Mouse (Mus musculus): ENCODE measurements around the gene Zfp445. TPM values are rescaled to one million over a fixed set of nuclear protein-coding genes. Genes with fewer than 3 reads are reported as not detected.
"Not testable (repeated sequence)": the region's sequence is repeated elsewhere in the genome, so short reads cannot be mapped to it uniquely, and the experiment has no call there.

Zfp445 gene
- total RNA-seq (2022) = 100 to 1,000 TPM; 132 to 160 (median 142) TPM

DNA sequence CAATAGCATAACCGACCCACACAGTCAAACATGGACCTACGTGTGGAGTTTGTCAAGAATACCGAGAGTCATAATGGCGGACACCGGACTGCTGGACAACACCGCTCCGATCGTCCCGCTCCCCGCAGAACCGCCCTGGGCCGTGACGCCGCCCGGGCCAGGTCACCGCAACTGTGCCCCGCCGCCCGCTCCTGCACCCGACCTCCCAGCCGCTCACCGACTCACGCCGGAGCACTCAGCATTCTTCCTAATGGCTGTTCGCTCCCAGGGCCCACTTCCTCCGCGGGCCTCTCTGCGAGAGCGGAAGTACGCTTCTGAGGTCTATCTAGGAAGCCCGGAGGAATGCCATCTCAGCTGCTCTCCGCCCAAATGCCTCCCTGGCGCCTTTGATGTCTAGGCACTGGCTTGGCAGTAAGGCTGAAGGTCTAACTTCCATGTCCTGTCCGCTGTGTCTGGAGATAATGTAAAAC is at the start of gene Zfp445:
Gene Zfp445 (minus strand): TSS at position 310 of the 470 bp plus-strand sequence.
- DNase-seq = peak; percentile 82

DNA sequence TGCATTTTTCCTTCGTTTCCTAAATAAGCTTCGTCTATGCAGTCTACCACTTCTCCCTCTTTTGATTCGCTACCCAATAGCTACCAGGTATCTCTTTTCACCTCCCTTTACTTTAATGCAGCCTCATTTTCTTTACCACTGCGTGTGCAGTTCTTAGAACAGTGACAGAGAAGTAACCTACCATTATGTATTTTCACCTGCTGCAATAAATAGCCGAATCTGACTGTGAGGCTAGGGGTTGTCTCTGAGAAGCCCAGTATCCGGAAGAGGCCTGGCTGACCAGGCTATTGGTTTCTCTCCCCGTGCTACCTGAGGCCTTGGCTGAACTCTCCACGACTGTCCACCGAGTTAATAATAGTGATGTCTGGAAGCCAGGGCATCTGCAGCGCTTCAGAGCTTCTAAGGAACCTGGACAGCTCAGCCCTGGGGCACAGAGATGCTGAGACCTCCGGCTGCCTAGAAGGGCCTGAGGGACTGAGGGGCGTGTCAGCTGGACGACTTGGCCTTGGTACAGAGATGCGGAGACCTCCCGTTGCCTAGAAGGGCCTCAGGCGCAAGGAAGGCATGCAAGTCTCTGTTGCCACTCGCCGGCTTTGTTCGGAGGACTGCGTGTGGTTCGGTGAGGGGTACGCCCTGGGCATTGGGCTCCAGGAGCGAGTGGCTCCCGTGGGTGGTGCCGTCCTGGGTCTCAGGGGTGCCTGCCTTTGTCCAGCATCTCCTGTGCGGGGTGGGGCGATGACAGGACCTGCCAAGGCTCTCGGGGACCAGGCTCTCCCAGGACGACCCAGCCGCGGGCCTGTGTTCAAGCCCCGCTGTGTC is 37.1 kb upstream of the Zfp445 start:
- DNase-seq = peak; percentile 41

DNA sequence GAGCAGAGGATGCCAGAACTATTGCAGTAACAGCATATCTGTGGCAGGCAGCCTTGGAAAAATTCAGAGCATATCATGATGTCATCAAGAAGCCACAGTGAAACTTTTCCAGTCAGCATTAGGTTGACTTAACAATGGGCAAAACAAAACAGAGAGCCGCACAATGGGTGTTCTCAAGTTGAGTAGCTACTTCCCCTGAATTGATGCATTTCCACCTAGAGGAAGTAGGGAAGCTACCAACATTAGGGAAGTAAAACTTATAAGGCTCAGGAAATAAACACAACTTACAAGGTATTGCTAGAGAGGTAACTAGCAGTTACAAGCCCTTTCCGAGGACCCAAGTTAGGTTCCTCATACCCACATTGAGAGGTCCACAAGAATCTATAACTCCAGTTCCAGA is 35.2 kb upstream of the Zfp445 start:
- no peak for DNase-seq

DNA sequence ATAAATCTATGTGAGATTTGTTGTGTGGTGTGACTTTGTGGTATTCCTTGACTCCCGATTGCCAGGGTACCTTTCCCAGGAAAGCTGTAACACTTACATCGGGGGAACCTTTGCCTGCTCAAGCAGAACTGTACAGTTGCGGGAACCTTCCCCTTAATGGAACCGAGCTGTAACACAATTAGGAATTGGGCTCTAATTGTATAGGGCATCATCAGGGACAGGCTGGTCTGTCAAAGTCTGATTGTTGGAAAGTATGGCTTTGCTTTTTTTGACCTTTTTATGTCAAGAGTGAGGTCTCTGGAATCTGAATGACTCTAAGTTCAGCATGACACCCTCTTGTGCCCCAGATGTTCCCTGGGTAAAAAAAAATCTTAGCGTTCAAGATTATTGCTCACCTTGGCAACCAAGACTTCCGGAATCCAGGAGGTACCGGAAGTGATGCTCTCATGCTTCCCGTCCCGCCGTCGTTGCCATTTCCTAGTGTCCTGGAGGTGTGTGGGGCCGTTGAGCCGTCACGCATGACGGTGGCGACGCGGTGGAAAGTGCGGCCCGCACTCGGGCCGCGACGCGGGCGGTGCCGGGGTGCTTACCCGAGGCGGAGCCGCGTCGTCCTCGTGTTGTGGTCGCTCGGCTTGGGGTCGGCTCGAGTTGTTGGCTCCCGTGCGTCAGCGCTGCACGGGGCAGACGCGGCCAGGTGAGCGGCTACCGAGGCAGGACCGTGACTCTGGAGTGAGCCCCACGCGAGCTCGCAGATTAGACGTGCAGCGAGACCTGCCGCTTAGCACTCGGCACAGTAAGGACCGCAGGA is 20.8 kb upstream of the Zfp445 start:
- peak; percentile 42 for DNase-seq

DNA sequence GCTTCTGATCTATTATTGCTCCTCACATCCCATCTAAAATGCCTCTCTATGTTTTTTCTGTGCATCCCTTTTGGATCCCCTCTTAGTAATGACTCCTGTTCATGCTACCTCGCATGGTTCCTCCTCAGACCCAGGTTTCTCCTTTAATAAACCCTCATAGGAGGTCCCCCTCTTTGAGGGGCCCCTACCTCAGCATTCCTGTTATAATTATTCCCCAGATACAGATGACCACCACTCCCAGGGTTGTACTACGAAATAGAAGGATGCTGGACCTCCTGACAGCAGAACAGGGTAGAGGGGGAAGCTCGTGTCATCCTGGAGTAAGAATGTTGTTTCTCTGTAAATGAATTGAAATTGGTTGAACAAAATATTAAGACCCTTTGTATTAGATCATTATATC is 19.6 kb upstream of the Zfp445 start, which contains the start of gene Zkscan7:
Gene Zkscan7 (plus strand): TSS at position 301 of the 400 bp plus-strand sequence.
- DNase-seq = no peak

DNA sequence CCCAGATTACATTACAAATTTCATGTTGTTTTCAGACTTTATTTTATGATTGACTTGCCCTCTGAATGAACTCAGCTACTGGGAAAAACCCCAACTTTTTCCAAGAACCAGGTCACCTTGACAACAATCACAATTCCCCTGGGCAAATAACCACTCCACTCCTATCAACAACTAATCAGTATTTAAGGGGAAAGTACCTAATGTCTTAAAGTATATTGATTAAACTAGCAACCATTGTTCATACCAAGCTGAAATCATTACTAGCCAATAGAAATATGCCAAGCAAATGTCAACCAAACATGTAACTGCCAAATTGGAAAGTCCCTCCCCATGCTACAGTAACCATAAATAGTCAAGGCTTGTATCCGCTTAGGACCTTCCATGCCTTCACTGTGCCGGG is 9.3 kb upstream of the Zfp445 start:
- no peak for DNase-seq

DNA sequence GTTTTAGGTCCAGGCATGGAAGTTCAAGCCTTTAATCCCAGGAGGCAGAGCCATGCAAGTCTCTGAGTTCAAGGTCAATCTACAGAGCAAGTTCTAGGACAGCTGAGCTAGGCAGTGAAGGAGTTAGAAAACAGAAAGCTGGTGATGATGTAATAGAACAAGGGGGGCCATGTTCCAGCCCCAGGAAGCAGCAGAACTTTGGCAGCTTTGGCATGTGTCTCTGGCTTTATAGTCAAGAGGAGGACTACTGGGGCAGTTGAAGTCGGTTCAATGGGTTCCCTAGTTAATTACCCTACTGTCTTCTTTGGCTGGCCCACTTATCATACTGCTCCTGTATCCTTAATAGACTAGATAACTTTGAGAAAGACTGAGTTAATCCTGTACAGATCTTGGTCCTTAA is 8.8 kb upstream of the Zfp445 start:
- DNase-seq = no peak

DNA sequence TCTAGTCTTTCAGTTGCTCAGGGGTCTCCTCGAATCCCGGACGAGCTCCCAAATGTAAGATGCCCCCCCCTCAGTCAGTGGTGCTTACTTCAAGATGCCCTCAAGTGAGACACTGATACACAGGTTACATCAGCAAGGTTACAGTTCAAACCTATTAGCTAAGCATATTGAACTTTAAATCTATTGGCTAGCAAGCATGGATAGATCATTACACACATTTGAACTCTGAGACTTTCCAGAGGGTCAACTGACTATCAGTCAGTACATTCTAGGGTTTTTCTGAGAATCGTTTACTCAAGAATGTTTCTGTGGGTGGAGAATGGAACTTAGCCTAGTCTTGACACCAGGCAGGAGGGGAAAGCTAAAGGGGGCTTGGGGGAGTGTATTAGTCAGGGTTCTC is 6.8 kb upstream of the Zfp445 start:
- no peak for DNase-seq

DNA sequence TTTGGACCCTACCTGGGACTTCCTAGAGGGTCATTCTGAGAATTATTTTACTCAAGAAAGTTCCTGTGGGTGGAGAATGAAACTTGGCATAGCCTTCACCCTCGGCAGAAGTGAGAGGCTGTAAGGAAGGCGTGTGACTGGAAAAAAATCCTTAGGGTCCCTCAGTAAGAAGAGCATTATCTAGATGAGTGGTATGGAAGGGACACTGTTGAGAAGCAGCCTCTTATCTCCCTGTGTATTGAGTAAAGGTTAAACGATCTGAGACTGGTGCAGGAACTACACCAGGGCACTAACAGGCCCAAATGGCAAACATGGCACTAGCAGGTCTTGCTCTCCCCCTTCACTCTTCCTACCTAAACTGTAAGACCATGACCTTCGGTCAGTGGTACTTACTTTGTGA is 386 bp upstream of the Zfp445 start:
- no peak for DNase-seq

DNA sequence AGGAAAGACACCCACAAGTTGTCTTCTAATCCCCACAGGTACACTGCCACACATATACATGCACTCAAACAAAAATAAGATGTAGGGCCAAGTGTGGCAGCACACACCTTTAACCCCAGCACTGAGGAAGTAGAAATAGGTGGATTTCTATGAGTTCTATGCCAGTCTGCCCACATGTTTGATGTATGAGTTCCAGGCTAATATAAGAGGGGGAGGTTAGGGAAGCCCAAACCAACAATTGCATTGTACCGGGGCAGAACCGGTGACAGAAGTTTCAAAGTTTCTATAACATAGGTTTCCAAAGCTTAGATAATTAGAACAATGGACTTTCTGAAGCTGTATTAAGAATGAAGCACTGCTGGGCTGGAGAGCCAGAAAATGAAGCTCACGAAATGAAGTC is 958 bp downstream of the Zfp445 start:
- DNase-seq = no peak

DNA sequence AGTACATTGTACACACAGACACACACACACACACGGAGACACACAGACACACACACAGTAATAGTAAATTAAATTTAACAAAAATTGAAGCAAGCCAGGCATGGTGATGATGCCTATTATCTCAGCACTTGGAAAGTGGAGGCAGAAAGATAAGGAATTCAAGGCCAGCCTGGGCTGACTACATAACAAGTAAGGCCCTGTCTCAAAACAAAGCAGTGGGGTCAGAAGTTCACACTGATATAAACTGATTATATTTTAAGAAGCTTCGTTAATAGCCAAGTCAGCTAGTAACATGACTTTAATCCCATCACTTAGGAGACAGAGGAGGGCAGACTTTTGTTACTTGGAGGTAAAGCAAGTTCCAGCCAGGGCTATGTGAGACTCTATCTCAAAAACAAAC is 2.1 kb downstream of the Zfp445 start:
- DNase-seq = no peak

DNA sequence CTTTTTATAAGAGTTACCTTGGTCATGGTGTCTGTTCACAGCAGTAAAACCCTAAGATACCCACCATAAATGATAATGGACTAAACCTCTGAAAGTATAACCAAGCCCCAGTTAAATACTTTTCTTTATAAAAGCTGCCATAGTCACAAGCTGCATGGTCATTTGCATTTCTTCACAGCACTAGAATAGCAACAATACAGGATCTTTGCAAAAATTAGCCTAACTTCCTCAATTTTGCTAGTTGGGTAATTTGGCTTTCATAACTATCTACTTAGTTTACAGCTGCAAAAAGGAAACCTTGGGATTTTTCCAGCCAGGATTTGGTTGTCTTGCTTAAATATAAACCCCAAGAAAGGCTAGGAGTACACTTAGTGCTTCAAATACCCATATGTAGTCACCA is 5.1 kb downstream of the Zfp445 start:
- DNase-seq = no peak

DNA sequence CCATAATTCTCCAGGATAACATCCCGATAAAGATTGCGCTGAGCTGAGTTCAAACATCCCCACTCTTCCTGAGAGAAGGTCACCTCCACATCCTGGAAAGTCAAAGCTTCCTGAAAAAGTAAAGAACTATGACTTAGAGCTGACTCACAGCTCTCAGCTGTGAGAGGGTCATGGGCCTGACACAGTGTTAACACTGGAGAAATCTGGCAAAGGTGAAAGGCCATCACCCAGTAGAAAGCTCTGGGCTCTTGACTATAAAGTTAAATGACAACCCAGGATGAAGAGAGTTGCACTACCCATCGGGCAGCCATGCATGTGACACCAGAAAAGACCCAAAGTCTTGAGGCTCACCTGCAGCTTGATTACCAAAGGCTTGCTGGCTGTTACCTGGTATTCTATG is 9.1 kb downstream of the Zfp445 start:
- no peak for DNase-seq

DNA sequence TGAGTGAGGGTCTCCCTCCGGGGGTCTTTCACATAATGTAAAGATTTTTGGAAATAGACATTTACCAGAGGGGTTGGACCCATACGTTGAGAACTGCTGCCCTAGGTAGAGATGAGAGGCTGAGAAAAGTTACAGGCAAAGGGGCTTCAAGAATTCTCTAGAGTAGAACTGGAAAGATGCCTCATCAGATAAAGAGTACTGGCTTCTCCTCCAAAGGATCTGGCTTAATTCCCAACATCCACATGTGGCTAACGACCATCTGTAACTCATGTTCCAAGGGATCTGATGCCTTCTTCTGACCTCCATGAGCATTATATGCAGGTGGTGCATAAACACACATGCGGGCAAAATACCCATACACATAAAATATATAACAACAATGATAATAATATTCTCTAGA is 10.2 kb downstream of the Zfp445 start:
- no peak for DNase-seq

DNA sequence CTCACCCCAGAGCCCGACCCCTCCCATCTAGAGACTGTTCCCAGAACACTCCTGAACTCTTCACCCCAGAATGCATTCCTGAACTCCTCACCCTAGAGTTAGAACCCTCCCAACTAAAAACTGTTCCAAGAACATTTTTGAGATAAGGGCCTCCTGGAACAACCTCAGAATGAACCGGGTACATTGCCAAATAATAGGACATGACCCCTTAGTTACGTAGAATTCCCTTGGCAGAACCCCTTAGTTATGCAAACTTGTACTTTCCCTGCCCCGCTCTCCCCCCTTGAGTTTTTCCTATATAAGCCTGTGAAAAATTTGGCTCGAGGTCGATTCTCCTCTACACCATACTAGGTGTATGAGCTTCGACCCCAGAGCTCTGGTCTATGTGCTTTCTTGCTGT is 10.7 kb downstream of the Zfp445 start:
- DNase-seq = not testable (repeated sequence)

DNA sequence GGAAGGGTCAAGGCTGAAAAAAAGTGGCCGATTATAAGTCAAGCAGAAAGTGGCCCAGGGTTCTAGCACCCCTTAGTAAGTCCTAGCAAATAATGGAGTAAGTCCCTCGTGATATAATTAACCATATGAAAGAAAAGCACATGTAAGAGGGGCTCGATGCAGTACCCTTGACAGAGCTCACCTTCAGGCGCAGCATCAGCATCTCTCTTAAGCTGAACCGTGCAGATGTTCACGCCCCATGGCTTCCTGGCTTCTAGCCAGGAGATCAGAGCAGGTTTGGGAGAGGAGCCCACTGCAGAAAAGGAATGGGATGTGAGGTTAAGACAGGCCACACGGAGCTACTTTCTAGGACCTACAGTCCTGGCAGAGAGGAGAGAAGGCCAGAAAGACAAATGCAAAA is 11.3 kb downstream of the Zfp445 start:
- no peak for DNase-seq

DNA sequence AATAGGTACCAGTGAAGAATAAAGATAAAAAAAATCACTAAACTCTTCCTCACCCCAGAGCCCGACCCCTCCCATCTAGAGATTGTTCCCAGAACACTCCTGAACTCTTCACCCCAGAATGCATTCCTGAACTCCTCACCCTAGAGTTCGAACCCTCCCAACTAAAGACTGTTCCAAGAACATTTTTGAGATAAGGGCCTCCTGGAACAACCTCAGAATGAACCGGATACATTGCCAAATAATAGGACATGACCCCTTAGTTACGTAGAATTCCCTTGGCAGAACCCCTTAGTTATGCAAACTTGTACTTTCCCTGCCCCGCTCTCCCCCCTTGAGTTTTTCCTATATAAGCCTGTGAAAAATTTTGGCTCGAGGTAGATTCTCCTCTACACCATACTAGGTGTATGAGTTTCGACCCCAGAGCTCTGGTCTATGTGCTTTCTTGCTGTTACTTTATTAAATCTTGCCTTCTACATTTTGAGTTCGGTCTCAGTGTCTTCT is 17.9 kb downstream of the Zfp445 start:
- not testable (repeated sequence) for DNase-seq

DNA sequence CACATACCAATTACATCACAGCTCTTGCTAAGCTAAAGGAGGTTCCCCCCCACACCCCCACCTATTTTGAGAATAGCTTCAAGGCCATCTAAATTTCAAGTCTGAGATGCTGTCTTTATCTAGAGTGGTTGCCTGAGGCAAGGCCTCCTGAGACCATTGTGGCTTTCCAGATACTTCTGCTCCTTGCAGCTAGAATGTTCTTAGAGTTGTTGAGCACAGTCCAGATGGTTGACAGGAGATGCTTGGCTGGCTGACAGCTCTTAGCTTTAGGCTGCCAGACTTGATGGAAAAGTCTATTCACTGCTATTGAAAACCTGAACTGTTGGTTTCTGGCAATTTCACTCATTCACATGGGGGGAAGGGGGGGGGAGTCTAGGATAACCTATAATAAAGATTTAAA is 19.6 kb downstream of the Zfp445 start:
- no peak for DNase-seq

DNA sequence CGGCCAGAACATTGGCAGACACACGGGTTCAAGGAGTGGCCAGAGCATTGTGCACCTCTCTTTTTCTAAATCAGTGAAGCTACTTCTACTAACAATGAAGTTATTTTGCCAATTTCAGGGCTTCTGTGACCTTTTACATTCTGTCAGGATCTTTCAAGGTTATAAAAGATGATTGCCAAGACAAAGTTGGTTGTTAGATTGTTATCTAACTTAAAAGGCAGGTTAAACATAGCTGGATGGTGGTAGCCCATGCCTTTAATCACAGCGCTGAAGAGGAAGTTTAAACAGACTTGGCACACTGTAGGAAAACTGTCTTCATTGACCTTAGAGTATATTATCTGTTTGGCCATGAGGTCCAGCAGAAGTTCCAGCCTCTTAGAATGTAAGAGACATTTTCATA is 20.2 kb downstream of the Zfp445 start:
- no peak for DNase-seq

DNA sequence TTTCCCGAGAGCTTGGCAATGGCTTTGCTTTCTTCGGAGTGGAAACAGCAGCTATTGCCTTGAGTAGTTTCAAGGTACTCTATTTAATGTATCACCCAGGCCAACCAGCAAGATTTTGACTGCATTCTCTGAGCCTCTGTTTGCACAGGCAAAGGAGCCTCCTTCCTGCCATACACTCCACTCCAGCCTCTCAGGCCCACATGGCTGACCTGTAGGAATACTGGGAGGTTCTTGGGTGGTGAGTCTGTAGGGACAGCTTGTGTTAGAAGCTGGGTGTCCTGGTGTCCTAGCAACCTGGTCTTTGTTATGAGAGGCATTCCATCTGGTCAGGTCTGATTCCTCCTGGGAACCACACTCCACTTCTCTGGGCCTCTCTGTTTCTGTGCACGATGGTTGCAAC is 22.0 kb downstream of the Zfp445 start, which contains the start of gene Gm35549:
Gene Gm35549 (minus strand): TSS at position 276 of the 400 bp plus-strand sequence.
- no peak for DNase-seq

DNA sequence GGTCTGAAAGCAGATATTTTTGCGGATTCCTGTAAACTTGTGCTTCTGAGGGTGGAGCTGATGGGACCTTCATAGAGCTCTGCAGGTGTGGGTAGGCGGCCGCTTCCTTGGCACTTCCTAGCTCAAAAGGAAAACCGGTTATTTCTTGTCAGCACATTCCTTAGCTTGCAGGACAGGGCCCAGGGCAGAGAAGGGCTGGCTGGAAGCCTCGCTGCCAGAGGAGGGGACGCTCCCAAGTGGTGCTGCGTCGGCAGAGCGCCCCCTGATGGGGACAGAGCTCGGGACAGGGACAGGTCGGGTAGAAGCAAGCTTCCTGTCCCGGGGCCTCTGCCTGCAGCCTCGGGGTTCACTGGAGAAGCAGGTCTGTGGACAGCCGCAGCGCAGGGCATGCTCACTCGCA is 28.1 kb downstream of the Zfp445 start:
- no peak for DNase-seq

DNA sequence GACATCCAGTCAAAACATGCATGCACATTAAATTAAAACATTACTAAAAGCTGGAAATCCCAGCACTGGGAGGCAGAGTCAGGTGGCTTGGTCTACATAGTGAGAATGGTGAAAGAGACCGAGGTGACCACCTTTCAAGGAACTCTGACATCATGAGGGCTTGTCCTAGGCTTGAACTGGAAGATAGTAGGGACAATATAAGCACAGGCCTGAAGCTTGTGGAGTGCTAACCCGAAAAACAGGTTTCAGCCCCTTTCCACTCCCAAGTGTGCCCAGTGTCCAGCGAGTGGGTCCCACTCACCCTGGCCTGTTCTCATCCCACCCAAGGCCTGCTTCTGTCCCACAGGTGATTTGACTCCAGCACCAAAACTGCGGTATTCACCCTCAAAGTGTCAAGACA is 28.6 kb downstream of the Zfp445 start:
- DNase-seq = no peak

DNA sequence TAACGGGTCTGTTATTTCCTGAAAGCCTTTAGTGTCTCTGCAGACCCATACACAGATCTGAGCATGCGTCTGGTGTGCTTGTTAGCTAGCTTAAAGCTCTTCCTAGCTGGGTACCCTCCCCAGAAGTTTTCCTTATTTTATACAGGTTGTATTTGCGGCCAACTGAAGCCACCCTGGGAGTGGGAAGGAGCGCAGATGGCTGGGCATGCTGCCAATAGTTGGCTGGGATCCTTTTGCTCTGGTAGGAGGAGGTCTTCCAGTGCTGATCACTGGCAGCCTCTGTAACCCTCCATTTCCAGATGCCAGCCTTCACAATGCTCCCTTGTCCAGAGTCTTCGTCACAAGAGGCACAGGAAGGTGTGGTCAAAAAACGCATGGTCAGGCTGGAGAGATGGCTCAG is 29.0 kb downstream of the Zfp445 start:
- no peak for DNase-seq
